Mouse (Mus musculus): ENCODE measurements around the gene Slx4ip. TPM values are rescaled to one million over a fixed set of nuclear protein-coding genes. Genes with fewer than 3 reads are reported as not detected.

Gene Slx4ip
- polyA plus RNA-seq, 1 experiment from 2014 or later, result 6.3 TPM

DNA sequence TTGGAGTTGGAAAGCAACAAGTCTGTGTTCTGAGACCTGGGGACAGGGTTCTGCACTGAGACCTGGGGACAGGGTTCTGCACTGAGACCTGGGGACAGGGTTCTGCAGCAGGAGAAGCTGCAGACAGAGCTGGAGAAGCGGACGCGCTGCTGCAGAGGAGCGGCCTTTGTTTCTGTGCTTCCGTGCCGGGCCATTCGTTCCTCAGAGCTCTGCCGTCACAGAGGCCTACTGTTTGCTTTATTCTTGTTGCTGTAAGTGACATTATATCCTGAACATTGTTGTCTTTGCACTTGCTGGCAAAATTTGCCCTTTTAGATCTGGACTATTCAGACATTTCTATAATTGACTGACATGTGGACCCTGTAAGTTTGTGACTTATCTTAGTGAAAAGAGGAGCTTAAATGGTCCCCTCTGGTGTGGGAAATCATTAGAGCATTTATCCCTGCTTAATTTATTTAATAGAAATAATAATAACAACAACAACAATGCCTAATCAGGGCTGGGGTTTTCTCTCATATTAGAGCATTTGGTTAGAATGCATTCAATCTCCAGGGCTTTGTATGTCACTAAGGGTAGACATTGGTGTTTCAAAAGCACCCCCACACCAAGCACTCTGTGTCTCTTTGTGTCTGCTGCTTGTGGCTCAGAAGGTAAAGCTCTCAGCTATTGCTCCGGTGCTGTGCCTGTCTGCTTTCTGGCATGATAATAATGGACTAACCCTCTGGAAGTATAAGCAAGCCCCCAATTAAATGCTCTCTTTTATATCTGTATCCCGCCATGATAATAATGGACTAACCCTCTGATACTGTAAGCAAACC lies 90.3 kb downstream of the Slx4ip start:
- no peak overlapping the region for H3K9ac ChIP-seq
- no peaks in the 10 kb centered on the region for H3K4me1 ChIP-seq (ENCODE audit: insufficient read depth)
- no peaks in the 10 kb centered on the region for H3K27me3 ChIP-seq (ENCODE audit: insufficient read depth, low read length)
- H3K4me3 ChIP-seq (ENCODE audit: low read depth, low read length), result no peak overlapping the region
- H3K27ac ChIP-seq (ENCODE audit: low read depth), result no peak overlapping the region
- no peaks in the 10 kb centered on the region for H3K36me3 ChIP-seq (ENCODE audit: insufficient read depth)
- 51% methylated on average over 10 of the region's 10 CpGs for WGBS
- TF ChIP-seq CTCF (IDR thresholded peaks at IDR 0.05; ENCODE audit: low read depth), result no peak
- H3K9me3 ChIP-seq (ENCODE audit: low read depth, low read length), result no peaks in the 10 kb centered on the region
- peak; percentile 30 for DNase-seq
- H3K4me2 ChIP-seq, result no peak overlapping the region
- ATAC-seq (ENCODE audit: insufficient read depth), result peak; percentile 54; the same call in 1 of the 2 replicates

DNA sequence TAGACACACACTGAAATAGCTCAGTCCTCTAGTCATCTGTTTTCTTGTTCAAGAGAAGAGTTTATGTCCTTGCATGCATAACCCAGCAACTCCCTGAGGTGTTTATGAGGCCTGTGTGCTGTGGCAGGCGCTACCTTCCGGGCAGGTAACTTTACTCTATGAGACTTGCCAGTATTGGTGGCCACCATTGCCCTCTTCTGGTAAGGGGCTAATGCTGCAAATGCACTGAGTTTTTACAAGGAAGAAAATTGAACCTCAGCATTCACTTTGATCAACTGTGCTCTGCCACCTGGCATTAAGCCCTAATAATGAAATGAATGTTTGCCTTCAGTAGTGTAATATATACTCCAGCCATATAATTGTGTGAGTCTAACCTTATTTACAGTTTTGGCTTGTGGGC lies 92.9 kb downstream of the Slx4ip start:
- Histone ChIP-seq H3K9ac (no peak overlapping the region), H3K4me1 (ENCODE audit: insufficient read depth) (no peaks in the 10 kb centered on the region), H3K4me3 (ENCODE audit: low read depth, low read length) (no peak overlapping the region), H3K36me3 (ENCODE audit: insufficient read depth) (no peaks in the 10 kb centered on the region), H3K27me3 (ENCODE audit: insufficient read depth, low read length) (no peaks in the 10 kb centered on the region), H3K27ac (ENCODE audit: low read depth) (no peak overlapping the region), H3K4me2 (no peak overlapping the region), H3K9me3 (ENCODE audit: low read depth, low read length) (no peaks in the 10 kb centered on the region)
- WGBS, result 88% methylated on average over 2 of the region's 2 CpGs
- no peak for ATAC-seq (ENCODE audit: insufficient read depth)
- DNase-seq, result no peak
- TF ChIP-seq CTCF (IDR thresholded peaks at IDR 0.05; ENCODE audit: low read depth), result peak; percentile 37

DNA sequence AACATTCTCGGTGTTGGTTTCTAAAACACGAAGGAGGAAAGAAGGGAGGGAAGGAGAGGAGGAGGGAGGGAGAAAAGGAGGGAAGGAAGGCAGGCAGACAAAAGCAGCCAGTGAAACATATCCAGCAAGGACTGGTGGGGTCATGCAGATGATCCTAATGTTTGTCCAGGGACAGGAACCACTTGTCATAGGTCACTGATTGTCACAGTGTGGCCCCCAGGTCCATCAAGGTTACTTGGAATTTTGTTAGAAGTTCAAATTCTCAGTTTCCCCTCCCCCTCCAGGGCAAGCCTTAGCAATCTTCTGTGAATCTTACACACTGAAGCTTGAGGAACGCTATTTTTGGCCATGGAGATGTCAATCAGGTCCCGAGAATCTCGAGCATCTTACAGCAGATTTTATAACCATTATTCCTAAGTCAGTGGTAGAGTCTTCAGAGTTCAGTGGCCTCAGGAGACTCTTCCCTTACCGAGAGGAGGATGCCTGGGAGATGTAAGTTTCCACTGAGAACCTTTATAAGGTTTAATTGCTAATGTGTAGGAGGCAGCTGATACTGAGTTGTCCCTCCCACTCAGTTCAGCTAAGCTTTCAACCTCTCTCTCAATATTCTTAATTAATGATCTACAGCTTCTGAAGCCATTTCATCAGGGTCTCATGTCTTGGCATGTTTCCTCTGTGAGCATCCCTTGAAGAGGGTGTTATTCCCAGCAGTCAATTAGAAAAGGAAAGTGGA lies 95.1 kb downstream of the Slx4ip start:
- no peak for DNase-seq
- WGBS, result 79% methylated on average over 6 of the region's 6 CpGs

DNA sequence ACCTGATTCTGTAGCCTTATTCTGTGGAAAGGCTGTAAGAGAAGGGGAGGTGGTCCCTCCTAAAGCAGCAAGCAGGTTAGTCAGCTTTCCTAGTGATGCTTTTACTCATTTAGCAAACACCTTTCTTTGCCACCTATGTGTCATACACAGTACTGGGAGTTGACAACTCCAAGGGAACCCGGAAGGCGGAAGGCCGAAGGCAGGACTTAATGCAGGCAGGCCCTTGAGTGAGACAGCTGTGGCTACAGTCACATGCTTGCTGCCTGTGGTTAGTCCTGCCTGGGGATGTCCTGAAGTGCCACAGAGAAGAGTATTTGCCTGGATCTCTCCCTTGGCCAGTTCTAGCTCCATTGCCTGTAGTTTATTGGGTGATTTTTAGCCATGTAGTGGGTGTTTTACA lies 102.1 kb downstream of the Slx4ip start:
- WGBS, result 85% methylated on average over 3 of the region's 3 CpGs
- Histone ChIP-seq H3K36me3 (ENCODE audit: insufficient read depth) (no peaks in the 10 kb centered on the region), H3K4me3 (ENCODE audit: low read depth, low read length) (no peak overlapping the region), H3K4me1 (ENCODE audit: insufficient read depth) (no peaks in the 10 kb centered on the region), H3K9ac (no peak overlapping the region), H3K9me3 (ENCODE audit: low read depth, low read length) (no peaks in the 10 kb centered on the region), H3K27ac (ENCODE audit: low read depth) (no peak overlapping the region), H3K4me2 (no peak overlapping the region), H3K27me3 (ENCODE audit: insufficient read depth, low read length) (no peaks in the 10 kb centered on the region)
- no peak for TF ChIP-seq CTCF (IDR thresholded peaks at IDR 0.05; ENCODE audit: low read depth)
- DNase-seq (no peak), ATAC-seq (ENCODE audit: insufficient read depth) (no peak)

More for the DNA sequence above, 95.1 kb downstream of the Slx4ip start:
- ATAC-seq (ENCODE audit: insufficient read depth), result no peak
- no peak overlapping the region for H3K4me2 ChIP-seq
- no peak overlapping the region for H3K9ac ChIP-seq
- no peaks in the 10 kb centered on the region for H3K9me3 ChIP-seq (ENCODE audit: low read depth, low read length)
- H3K27me3 ChIP-seq (ENCODE audit: insufficient read depth, low read length), result no peaks in the 10 kb centered on the region
- no peak overlapping the region for H3K27ac ChIP-seq (ENCODE audit: low read depth)
- no peaks in the 10 kb centered on the region for H3K4me1 ChIP-seq (ENCODE audit: insufficient read depth)
- no peak for TF ChIP-seq CTCF (IDR thresholded peaks at IDR 0.05; ENCODE audit: low read depth)
- H3K36me3 ChIP-seq (ENCODE audit: insufficient read depth), result no peaks in the 10 kb centered on the region
- no peak overlapping the region for H3K4me3 ChIP-seq (ENCODE audit: low read depth, low read length)

DNA sequence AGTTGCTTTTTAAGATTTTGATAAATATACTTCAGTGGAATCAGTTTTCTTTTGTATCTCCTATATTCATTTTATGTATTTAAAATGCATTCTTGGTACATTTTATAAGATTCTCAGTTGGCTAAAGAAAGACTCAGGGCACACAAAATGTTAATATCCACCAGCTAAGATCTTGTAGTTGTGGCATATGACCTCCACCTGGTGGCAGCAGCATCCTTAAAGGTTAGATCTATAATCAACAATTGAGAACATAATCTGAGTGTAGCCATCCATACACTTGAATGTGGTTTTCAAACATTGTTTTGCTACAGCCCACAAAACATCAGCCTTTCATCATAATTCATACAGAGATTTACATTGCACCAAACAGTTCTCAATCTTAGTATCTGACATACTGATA lies 106.1 kb downstream of the Slx4ip start:
- Histone ChIP-seq H3K27me3 (ENCODE audit: insufficient read depth, low read length) (no peaks in the 10 kb centered on the region), H3K4me2 (no peak overlapping the region), H3K4me3 (ENCODE audit: low read depth, low read length) (no peak overlapping the region), H3K9me3 (ENCODE audit: low read depth, low read length) (no peaks in the 10 kb centered on the region), H3K4me1 (ENCODE audit: insufficient read depth) (no peaks in the 10 kb centered on the region), H3K36me3 (ENCODE audit: insufficient read depth) (no peaks in the 10 kb centered on the region), H3K27ac (ENCODE audit: low read depth) (no peak overlapping the region), H3K9ac (no peak overlapping the region)
- ATAC-seq (ENCODE audit: insufficient read depth) (no peak), DNase-seq (peak; percentile 30)
- TF ChIP-seq CTCF (IDR thresholded peaks at IDR 0.05; ENCODE audit: low read depth), result peak; percentile 30

DNA sequence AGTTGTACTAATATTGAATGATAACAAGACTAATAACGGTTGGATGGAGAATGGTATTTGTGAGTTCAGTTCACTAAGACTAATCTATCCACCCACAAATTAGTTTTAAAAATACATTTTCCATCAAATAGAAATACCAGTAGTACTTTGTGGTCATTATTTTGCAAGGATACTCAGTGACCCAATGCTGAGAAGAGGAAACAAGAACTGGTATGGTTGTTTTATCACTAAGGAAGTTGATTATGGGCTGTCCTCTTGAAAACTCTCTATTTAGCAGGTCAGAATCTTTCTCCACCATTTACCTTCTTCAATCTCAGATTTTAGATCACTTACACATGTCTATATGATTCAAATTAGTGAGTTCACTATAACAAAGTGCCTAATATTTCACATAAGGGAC lies 111.0 kb downstream of the Slx4ip start:
- DNase-seq (no peak), ATAC-seq (ENCODE audit: insufficient read depth) (no peak)
- WGBS, result 97% methylated on average over 1 of the region's 1 CpGs

DNA sequence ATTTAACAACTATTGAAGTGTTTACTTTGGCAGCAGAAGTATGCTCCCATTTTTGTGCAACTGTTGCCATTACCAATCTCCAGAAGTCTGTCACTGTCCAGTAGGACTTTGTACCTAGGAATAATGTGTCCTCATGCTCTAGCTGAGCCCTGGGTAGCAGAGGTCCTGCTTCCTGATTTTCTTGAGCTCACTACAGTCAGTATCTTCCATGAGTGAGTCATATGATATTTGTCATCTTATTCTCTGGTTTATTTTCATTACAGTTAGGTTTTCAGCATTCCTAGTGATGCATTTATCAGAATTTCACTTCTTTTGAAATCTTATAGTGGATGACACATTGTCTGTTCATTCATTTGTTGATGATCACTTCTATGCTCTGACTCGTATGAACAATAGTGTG lies 115.6 kb downstream of the Slx4ip start:
- no peak for ATAC-seq (ENCODE audit: insufficient read depth)

More for the DNA sequence above, 111.0 kb downstream of the Slx4ip start:
- no peak overlapping the region for H3K4me2 ChIP-seq
- no peak overlapping the region for H3K27ac ChIP-seq (ENCODE audit: low read depth)
- H3K27me3 ChIP-seq (ENCODE audit: insufficient read depth, low read length), result no peaks in the 10 kb centered on the region
- no peaks in the 10 kb centered on the region for H3K9me3 ChIP-seq (ENCODE audit: low read depth, low read length)
- TF ChIP-seq CTCF (IDR thresholded peaks at IDR 0.05; ENCODE audit: low read depth), result no peak
- H3K4me3 ChIP-seq (ENCODE audit: low read depth, low read length), result no peak overlapping the region
- no peaks in the 10 kb centered on the region for H3K36me3 ChIP-seq (ENCODE audit: insufficient read depth)
- no peaks in the 10 kb centered on the region for H3K4me1 ChIP-seq (ENCODE audit: insufficient read depth)
- no peak overlapping the region for H3K9ac ChIP-seq

More for the DNA sequence above, 115.6 kb downstream of the Slx4ip start:
- WGBS, result 58% methylated on average over 1 of the region's 1 CpGs
- Histone ChIP-seq H3K9ac (no peak overlapping the region), H3K4me3 (ENCODE audit: low read depth, low read length) (no peak overlapping the region), H3K27ac (ENCODE audit: low read depth) (no peak overlapping the region), H3K4me2 (no peak overlapping the region), H3K27me3 (ENCODE audit: insufficient read depth, low read length) (no peaks in the 10 kb centered on the region), H3K9me3 (ENCODE audit: low read depth, low read length) (no peaks in the 10 kb centered on the region), H3K4me1 (ENCODE audit: insufficient read depth) (no peaks in the 10 kb centered on the region), H3K36me3 (ENCODE audit: insufficient read depth) (no peaks in the 10 kb centered on the region)
- TF ChIP-seq CTCF (IDR thresholded peaks at IDR 0.05; ENCODE audit: low read depth), result no peak
- no peak for DNase-seq

Data from lung, embryonic 14.5 days (tissue).